Mouse (Mus musculus) liver, embryonic 14.5 days (tissue): Measurements from ENCODE around the gene Olfr683.
"Not testable (repeated sequence)": the region's sequence is repeated elsewhere in the genome, so short reads cannot be mapped to it uniquely, and the experiment has no call there.

ENCODE experiments used
- CTCF ChIP-seq: IDR thresholded peaks from 2 replicates; pipeline ENCODE4 v1.5.1; 2016; ENCODE audit warnings: antibody characterized with exemption, low read depth, control low read depth
- EP300 ChIP-seq: IDR thresholded peaks from 2 replicates; pipeline ENCODE4 v1.6.1; 2016; ENCODE audit warnings: antibody characterized with exemption, low read depth

GRCm38 (mm10) chr7:105092717-105093116 is 54.1 kb downstream of the Olfr683 start, which contains the start of gene Olfr680-ps1:
- not testable (repeated sequence) for TF ChIP-seq CTCF, EP300
